Mouse (Mus musculus) ES-Bruce4 (cell line): ENCODE measurements at regions not wholly inside any gene's neighbourhood (a gene's known extent, or its start where the extent isn't known, plus 50 kb on each side); places are given as distances from the start of the nearest gene placed in this dataset.

ENCODE experiments used
- CTCF ChIP-seq: IDR thresholded peaks from one replicate; pipeline ENCODE4 v1.8.1; 2011; ENCODE audit warnings: low read depth, low read length
- EP300 ChIP-seq: IDR thresholded peaks from 2 replicates; pipeline ENCODE4 v1.6.1; 2011; ENCODE audit warnings: low read depth, low read length; ENCODE audit not compliant: insufficient read depth
- POLR2A ChIP-seq: IDR thresholded peaks from one replicate; pipeline ENCODE4 v1.8.1; 2011; ENCODE audit warnings: low read length; ENCODE audit not compliant: insufficient read depth

GRCm38 (mm10) chr12:13145186-13146115, 103.6 kb downstream of the Ddx1 start:
- TF ChIP-seq POLR2A (no peak), CTCF (no peak), EP300 (no peak)
